Mouse (Mus musculus): ENCODE measurements at regions not wholly inside any gene's neighbourhood (a gene's known extent, or its start where the extent isn't known, plus 50 kb on each side); places are given as distances from the start of the nearest gene placed in this dataset.

DNA sequence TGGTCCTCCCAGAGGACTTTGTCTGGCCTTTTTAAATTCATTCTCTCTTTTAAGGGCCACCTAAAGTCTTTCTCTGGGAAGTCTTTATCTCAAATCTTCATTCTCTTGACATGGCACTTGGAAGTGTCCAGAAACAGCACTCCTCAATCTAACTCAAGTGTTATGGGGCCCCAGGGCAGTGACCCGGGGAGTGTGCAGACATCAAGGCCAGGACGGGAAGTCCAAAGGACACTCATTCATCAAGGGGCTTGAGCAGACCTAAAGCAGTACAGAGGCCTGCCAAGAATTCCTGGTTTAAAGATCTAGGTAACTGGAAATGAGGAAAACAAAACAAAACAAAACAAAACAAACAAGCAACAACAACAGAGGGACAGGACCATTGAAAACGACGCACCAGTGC, 205.8 kb upstream of the Daam1 start:
- DNase-seq (ENCODE audit: low spot score) (no peak), ATAC-seq (no peak)
- TF ChIP-seq CTCF (IDR thresholded peaks at IDR 0.05; ENCODE audit: low read depth): no peak
- no peak overlapping the region for H3K27ac ChIP-seq
- H3K4me2 ChIP-seq (ENCODE audit: low read depth, low read length): no peak overlapping the region
- H3K4me1 ChIP-seq (ENCODE audit: insufficient read depth, low read length): 0 out of 2 replicates have a peak, but pooled peaks cover 4% of the 10 kb centered on the region
- no peaks in the 10 kb centered on the region for H3K9me3 ChIP-seq (ENCODE audit: low read length)
- no peaks in the 10 kb centered on the region for H3K36me3 ChIP-seq (ENCODE audit: insufficient read depth, low read length)
- 67% methylated on average over 4 of the region's 4 CpGs for WGBS
- no peak overlapping the region for H3K9ac ChIP-seq (replicated peaks; ENCODE audit: low read length)
- H3K27me3 ChIP-seq (ENCODE audit: insufficient read depth, low read length): no peaks in the 10 kb centered on the region
- H3K4me3 ChIP-seq (ENCODE audit: low read length): no peak overlapping the region

- no peak for DNase-seq (ENCODE audit: low spot score)
- H3K36me3 ChIP-seq (ENCODE audit: insufficient read depth, low read length): no peaks in the 10 kb centered on the region
- no peak overlapping the region for H3K9ac ChIP-seq (replicated peaks; ENCODE audit: low read length)
- WGBS: 79% methylated on average over 4 of the region's 4 CpGs
- ATAC-seq: no peak
- no peaks in the 10 kb centered on the region for H3K27me3 ChIP-seq (ENCODE audit: insufficient read depth, low read length)
- no peak overlapping the region for H3K4me3 ChIP-seq (ENCODE audit: low read length)
- 0 out of 2 replicates have a peak, but pooled peaks cover 4% of the 10 kb centered on the region for H3K4me1 ChIP-seq (ENCODE audit: insufficient read depth, low read length)
- TF ChIP-seq CTCF (IDR thresholded peaks at IDR 0.05; ENCODE audit: low read depth): no peak
- H3K4me2 ChIP-seq (ENCODE audit: low read depth, low read length): no peak overlapping the region
- no peaks in the 10 kb centered on the region for H3K9me3 ChIP-seq (ENCODE audit: low read length)
- H3K27ac ChIP-seq: no peak overlapping the region
These were observed 204.1 kb upstream of the Daam1 start for GRCm38 (mm10) chr12:71626801-71627200.

DNA sequence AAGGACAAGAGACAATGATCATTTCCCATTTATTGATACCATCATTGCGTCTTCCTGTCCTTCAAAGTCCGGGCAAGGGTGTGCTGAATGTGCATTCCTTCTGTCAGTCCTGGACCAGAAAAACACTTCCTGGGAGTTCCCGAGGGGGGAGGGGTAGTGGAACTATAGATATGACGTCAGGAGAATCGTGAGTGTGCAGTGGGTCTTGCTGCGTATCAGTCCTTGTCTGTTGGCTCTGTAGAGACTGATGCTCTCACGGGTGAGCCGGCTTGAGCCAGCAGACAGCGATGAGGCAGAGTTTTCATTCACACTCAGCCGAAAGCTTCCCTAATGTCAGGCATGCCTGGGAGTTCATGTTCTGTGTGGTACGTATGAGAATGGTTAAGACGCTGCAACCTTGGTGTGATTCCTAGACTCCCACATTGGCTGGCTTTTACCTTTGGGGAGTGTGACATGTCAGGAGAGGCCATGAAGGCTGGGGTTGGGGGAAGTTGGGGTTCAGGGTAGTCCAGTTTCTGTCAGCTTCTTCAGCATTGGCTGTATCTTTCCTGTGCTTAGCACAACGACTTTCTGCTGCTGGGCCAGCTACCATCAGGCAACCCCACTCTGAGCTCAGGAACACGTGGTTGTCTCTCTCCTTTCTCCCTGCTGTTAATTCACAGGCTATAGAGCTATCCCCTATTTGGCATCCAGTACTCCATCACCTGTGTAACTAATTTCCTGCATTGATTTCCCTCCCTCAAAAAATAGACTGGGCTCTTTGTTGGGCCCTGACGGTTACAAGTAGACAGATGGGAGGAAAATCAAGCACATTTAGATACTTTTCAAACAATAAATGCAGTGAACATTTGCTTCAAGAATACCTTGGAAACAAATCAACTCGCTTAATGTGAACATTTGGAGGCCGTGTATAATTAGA, 203.2 kb upstream of the Daam1 start:
- ATAC-seq: no peak
- Histone ChIP-seq H3K27me3 (ENCODE audit: insufficient read depth, low read length) (no peaks in the 10 kb centered on the region), H3K27ac (no peak overlapping the region), H3K9me3 (ENCODE audit: low read length) (no peaks in the 10 kb centered on the region), H3K36me3 (ENCODE audit: insufficient read depth, low read length) (no peaks in the 10 kb centered on the region), H3K4me3 (ENCODE audit: low read length) (no peak overlapping the region), H3K4me2 (ENCODE audit: low read depth, low read length) (no peak overlapping the region), H3K9ac (replicated peaks; ENCODE audit: low read length) (no peak overlapping the region), H3K4me1 (ENCODE audit: insufficient read depth, low read length) (0 out of 2 replicates have a peak, but pooled peaks cover 4% of the 10 kb centered on the region)
- no peak for TF ChIP-seq CTCF (IDR thresholded peaks at IDR 0.05; ENCODE audit: low read depth)
- WGBS: 64% methylated on average over 17 of the region's 17 CpGs
- DNase-seq (ENCODE audit: low spot score): no peak

DNA sequence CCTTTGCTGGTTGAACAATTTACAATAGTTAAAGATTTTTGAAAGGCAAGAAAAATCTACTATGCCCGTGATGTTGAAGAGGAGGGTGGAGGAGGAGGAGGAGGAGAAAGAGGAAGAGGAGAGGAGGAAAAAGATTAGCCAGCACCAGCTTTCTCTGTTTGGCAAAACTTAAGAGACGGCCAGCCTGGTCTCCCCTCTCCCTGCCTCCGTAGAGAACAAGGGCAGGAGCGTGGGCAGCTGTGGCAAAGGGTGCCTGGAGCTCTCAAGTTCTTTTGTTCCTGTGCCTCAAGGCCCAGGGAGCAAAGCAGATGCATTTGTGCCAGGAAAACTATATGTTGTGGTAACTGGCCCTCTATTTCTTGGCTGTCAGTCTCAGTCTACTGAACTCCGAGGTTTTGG, 202.5 kb upstream of the Daam1 start:
- Histone ChIP-seq H3K4me2 (ENCODE audit: low read depth, low read length) (no peak overlapping the region), H3K4me1 (ENCODE audit: insufficient read depth, low read length) (0 out of 2 replicates have a peak, but pooled peaks cover 4% of the 10 kb centered on the region), H3K9ac (replicated peaks; ENCODE audit: low read length) (no peak overlapping the region), H3K27me3 (ENCODE audit: insufficient read depth, low read length) (no peaks in the 10 kb centered on the region), H3K27ac (no peak overlapping the region), H3K36me3 (ENCODE audit: insufficient read depth, low read length) (no peaks in the 10 kb centered on the region), H3K9me3 (ENCODE audit: low read length) (no peaks in the 10 kb centered on the region), H3K4me3 (ENCODE audit: low read length) (no peak overlapping the region)
- no peak for TF ChIP-seq CTCF (IDR thresholded peaks at IDR 0.05; ENCODE audit: low read depth)
- DNase-seq (ENCODE audit: low spot score) (no peak), ATAC-seq (no peak)
- WGBS: 48% methylated on average over 5 of the region's 5 CpGs

DNA sequence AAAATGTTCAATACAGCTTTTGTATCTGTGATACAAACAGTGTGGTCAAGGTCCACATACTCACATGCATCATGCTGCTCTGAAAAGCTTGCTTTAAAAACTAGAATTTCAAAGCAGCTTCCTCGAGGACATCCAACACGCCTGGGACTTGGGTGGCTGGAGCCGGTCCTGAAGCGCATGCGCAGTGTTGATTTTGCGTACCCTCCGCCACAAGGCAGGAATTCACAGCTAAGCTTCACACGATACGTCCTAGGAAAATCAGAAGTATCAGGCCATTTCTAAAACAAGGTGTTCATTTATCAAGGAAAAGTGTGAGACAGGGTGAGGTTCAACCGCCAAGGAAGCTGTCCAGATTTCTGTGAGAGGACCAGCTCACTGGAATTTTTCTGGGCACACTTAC, 202.1 kb upstream of the Daam1 start:
- DNase-seq (ENCODE audit: low spot score): no peak
- TF ChIP-seq CTCF (IDR thresholded peaks at IDR 0.05; ENCODE audit: low read depth): no peak
- H3K27ac ChIP-seq: no peak overlapping the region
- WGBS: 83% methylated on average over 10 of the region's 10 CpGs
- H3K36me3 ChIP-seq (ENCODE audit: insufficient read depth, low read length): no peaks in the 10 kb centered on the region
- no peak for ATAC-seq
- H3K4me2 ChIP-seq (ENCODE audit: low read depth, low read length): no peak overlapping the region
- H3K9me3 ChIP-seq (ENCODE audit: low read length): no peaks in the 10 kb centered on the region
- H3K4me3 ChIP-seq (ENCODE audit: low read length): no peak overlapping the region
- H3K27me3 ChIP-seq (ENCODE audit: insufficient read depth, low read length): no peaks in the 10 kb centered on the region
- 0 out of 2 replicates have a peak, but pooled peaks cover 4% of the 10 kb centered on the region for H3K4me1 ChIP-seq (ENCODE audit: insufficient read depth, low read length)
- no peak overlapping the region for H3K9ac ChIP-seq (replicated peaks; ENCODE audit: low read length)

DNA sequence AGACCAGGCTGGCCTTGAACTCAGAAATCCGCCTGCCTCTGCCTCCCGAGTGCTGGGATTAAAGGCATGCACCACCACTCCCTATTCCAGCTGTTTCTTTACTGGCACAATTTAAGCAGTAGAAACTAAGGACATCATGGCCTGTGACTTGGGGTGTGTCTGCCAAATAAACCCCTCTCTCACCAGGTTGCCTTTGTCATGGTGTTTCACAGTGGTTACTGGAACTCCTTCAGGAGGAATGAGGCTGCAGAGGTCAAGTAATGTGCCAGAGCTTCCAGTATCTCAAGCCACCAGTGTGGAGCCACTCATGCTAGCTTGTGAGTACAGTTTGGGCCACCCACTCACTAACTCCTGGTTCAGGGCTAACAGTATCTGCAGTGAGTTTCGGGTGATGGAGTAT, 200.5 kb upstream of the Daam1 start:
- Histone ChIP-seq H3K4me2 (ENCODE audit: low read depth, low read length) (no peak overlapping the region), H3K4me3 (ENCODE audit: low read length) (no peak overlapping the region), H3K9ac (replicated peaks; ENCODE audit: low read length) (no peak overlapping the region), H3K27me3 (ENCODE audit: insufficient read depth, low read length) (no peaks in the 10 kb centered on the region), H3K9me3 (ENCODE audit: low read length) (no peaks in the 10 kb centered on the region), H3K36me3 (ENCODE audit: insufficient read depth, low read length) (no peaks in the 10 kb centered on the region), H3K27ac (no peak overlapping the region), H3K4me1 (ENCODE audit: insufficient read depth, low read length) (no peaks in the 10 kb centered on the region)
- 80% methylated on average over 3 of the region's 3 CpGs for WGBS
- no peak for DNase-seq (ENCODE audit: low spot score)
- no peak for TF ChIP-seq CTCF (IDR thresholded peaks at IDR 0.05; ENCODE audit: low read depth)
- ATAC-seq: no peak

DNA sequence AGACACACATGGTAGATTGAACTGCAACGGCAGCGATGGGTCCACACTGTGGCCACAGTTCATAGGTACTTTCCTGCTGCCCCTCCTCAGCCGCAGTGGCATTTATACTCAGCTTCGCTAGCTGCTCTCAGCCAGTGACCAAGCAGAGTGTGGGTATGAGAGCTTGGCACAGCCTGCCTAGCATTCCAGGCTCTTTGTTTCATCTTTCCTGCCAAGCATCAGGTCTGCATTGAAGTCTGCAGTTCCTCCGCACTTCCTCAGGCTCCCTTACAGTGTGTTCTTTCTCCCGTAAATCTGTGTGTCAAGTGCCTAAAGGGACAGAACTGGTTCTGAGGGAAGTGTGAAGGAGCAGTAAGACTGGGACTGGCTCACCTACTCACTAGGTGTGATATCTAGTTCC, 194.6 kb upstream of the Daam1 start:
- DNase-seq (ENCODE audit: low spot score) (no peak), ATAC-seq (no peak)
- Histone ChIP-seq H3K4me2 (ENCODE audit: low read depth, low read length) (no peak overlapping the region), H3K27ac (no peak overlapping the region), H3K9ac (replicated peaks; ENCODE audit: low read length) (no peak overlapping the region), H3K4me1 (ENCODE audit: insufficient read depth, low read length) (peaks cover 5% of the 10 kb centered on the region; the same call in 1 of the 2 replicates), H3K9me3 (ENCODE audit: low read length) (no peaks in the 10 kb centered on the region), H3K4me3 (ENCODE audit: low read length) (no peak overlapping the region), H3K27me3 (ENCODE audit: insufficient read depth, low read length) (no peaks in the 10 kb centered on the region), H3K36me3 (ENCODE audit: insufficient read depth, low read length) (no peaks in the 10 kb centered on the region)
- WGBS: 62% methylated on average over 6 of the region's 6 CpGs
- TF ChIP-seq CTCF (IDR thresholded peaks at IDR 0.05; ENCODE audit: low read depth): no peak
